Mouse (Mus musculus) ES-E14 (cell line): ENCODE results near the gene Ulk4. TPM values are rescaled to one million over a fixed set of nuclear protein-coding genes. Genes with fewer than 3 reads are reported as not detected.

Source experiments
- DNase-seq: peaks from one replicate; pipeline ENCODE4 v3.0.0-alpha.2; 2013; ENCODE audit warnings: low read depth, low spot score
- H3K27ac ChIP-seq: 2 replicates; pipeline ENCODE4 v1.5.1; 2012; ENCODE audit warnings: low read depth, mild to moderate bottlenecking, low read length, moderate library complexity, mixed read lengths; ENCODE audit not compliant: poor library complexity, insufficient read depth, severe bottlenecking
- H3K36me3 ChIP-seq: 2 replicates; pipeline ENCODE4 v1.6.1; 2012; ENCODE audit warnings: mild to moderate bottlenecking, low read length, moderate library complexity, mixed read lengths; ENCODE audit not compliant: control insufficient read depth, poor library complexity, insufficient read depth, severe bottlenecking
- H3K4me1 ChIP-seq, 2 experiments: fragments of 150-350 bp in 1 of 2; sonication (generic) in 1 of 2; 2 replicates each; pipeline ENCODE4 v1.6.1; 2012; ENCODE audit warnings: low read length in 2 of 2, mild to moderate bottlenecking in 1 of 2, mixed read lengths in 1 of 2; ENCODE audit not compliant: control insufficient read depth in 2 of 2, insufficient read depth in 2 of 2, poor library complexity in 1 of 2
- H3K4me3 ChIP-seq, 2 experiments: fragments of 150-350 bp in 1 of 2; sonication (generic) in 1 of 2; 2 replicates each; pipeline ENCODE4 v1.5.1; 2012; ENCODE audit warnings: low read length in 2 of 2, low read depth in 1 of 2, mild to moderate bottlenecking in 1 of 2, mixed read lengths in 1 of 2; ENCODE audit not compliant: insufficient read depth in 1 of 2, poor library complexity in 1 of 2, severe bottlenecking in 1 of 2
- H3K9ac ChIP-seq: 2 replicates; pipeline ENCODE4 v1.6.1; 2012; ENCODE audit warnings: low read depth, mild to moderate bottlenecking, low read length, mixed read lengths; ENCODE audit not compliant: poor library complexity, insufficient read depth, severe bottlenecking
- H3K9me3 ChIP-seq: fragments of 150-350 bp; sonication (generic); 2 replicates; pipeline ENCODE4 v1.6.1; 2012; ENCODE audit warnings: low read depth, mild to moderate bottlenecking, low read length; ENCODE audit not compliant: control insufficient read depth, insufficient read depth
- CHD2 ChIP-seq: IDR thresholded peaks from 2 replicates; pipeline ENCODE4 v1.6.1; 2014; ENCODE audit warnings: mild to moderate bottlenecking, low read depth, low read length, inconsistent platforms
- HCFC1 ChIP-seq: IDR thresholded peaks from 2 replicates; pipeline ENCODE4 v1.6.1; 2012; ENCODE audit warnings: low read length, inconsistent platforms, borderline replicate concordance; ENCODE audit not compliant: insufficient read depth
- MAFK ChIP-seq: IDR thresholded peaks from 2 replicates; pipeline ENCODE4 v1.6.1; 2014; ENCODE audit warnings: mild to moderate bottlenecking, low read depth, low read length, inconsistent platforms; ENCODE audit not compliant: insufficient read depth
- ZC3H11A ChIP-seq: IDR thresholded peaks from 2 replicates; pipeline ENCODE4 v1.6.1; 2012; ENCODE audit warnings: low read depth, mild to moderate bottlenecking, inconsistent platforms, low read length, borderline replicate concordance
- ZNF384 ChIP-seq: IDR thresholded peaks from 2 replicates; pipeline ENCODE4 v1.6.1; 2012; ENCODE audit warnings: low read depth, low read length, inconsistent platforms
- in situ Hi-C, 2 experiments: fragments of 600-800 bp; cut with MboI; formaldehyde crosslinking; loops; one replicate each; pipeline ENCODE4 v1.15.1; 2025; ENCODE audit warnings: low sequenced_read_pairs in 2 of 2, inconsistent platforms in 1 of 2; ENCODE audit not compliant: unreplicated experiment in 2 of 2
- total RNA-seq: library from RNA; depleted of rRNA; stranded (reverse); fragments of 300-350 nt; gene quantifications from 2 replicates; pipeline ENCODE4 v1.2.3, GENCODE M21; 2012

Ulk4 gene
- total RNA-seq, 1 experiment = 31.5 TPM

GRCm38 (mm10) chr9:121284422-121284821 is 7.4 kb upstream of the Ulk4 start:
- H3K27ac ChIP-seq = no peak overlapping the region
- no peak for TF ChIP-seq ZC3H11A
- no peak for TF ChIP-seq CHD2
- no peak for TF ChIP-seq MAFK
- TF ChIP-seq ZNF384 = no peak
- no peak for TF ChIP-seq HCFC1
- no peak overlapping the region for H3K9ac ChIP-seq
- H3K36me3 ChIP-seq = no peaks in the 10 kb centered on the region
- in situ Hi-C loops = no loop called here
- no peaks in the 10 kb centered on the region for H3K9me3 ChIP-seq
- peaks cover 0 to 4% of the 10 kb centered on the region in 2 experiments; a peak in 1 of 4 replicates for H3K4me1 ChIP-seq
- no peak overlapping the region for H3K4me3 ChIP-seq
- no peak for DNase-seq

GRCm38 (mm10) chr9:121283620-121284185 is 6.7 kb upstream of the Ulk4 start:
- Histone ChIP-seq H3K4me1 (peaks cover 0 to 4% of the 10 kb centered on the region in 2 experiments; a peak in 1 of 4 replicates), H3K9ac (no peak overlapping the region), H3K27ac (no peak overlapping the region), H3K9me3 (no peaks in the 10 kb centered on the region), H3K36me3 (no peaks in the 10 kb centered on the region), H3K4me3 (no peak overlapping the region)
- in situ Hi-C loops = no loop called here
- DNase-seq = no peak
- TF ChIP-seq MAFK (no peak), ZNF384 (no peak), CHD2 (no peak), HCFC1 (no peak), ZC3H11A (no peak)

- Histone ChIP-seq H3K4me1 (peaks cover 0 to 4% of the 10 kb centered on the region in 2 experiments; a peak in 1 of 4 replicates), H3K9me3 (no peaks in the 10 kb centered on the region), H3K9ac (no peak overlapping the region), H3K27ac (no peak overlapping the region), H3K4me3 (no peak overlapping the region), H3K36me3 (no peaks in the 10 kb centered on the region)
- no peak for DNase-seq
- TF ChIP-seq MAFK = no peak
- no peak for TF ChIP-seq HCFC1
- no peak for TF ChIP-seq CHD2
- no peak for TF ChIP-seq ZNF384
- no peak for TF ChIP-seq ZC3H11A
- in situ Hi-C loops = no loop called here
These were observed 4.9 kb upstream of the Ulk4 start for GRCm38 (mm10) chr9:121281891-121282290.

GRCm38 (mm10) chr9:121279216-121279615 is 2.2 kb upstream of the Ulk4 start:
- in situ Hi-C loops = no loop called here
- H3K4me1 ChIP-seq = peaks cover 0 to 2% of the 10 kb centered on the region in 2 experiments; a peak in 1 of 4 replicates
- TF ChIP-seq ZC3H11A (no peak), ZNF384 (no peak), MAFK (no peak), HCFC1 (no peak), CHD2 (no peak)
- no peak for DNase-seq
- H3K27ac ChIP-seq = no peak overlapping the region
- H3K36me3 ChIP-seq = no peaks in the 10 kb centered on the region
- no peak overlapping the region for H3K9ac ChIP-seq
- H3K4me3 ChIP-seq = no peak overlapping the region
- no peaks in the 10 kb centered on the region for H3K9me3 ChIP-seq

- peak overlapping the region; percentile 84 for H3K4me3 ChIP-seq
- in situ Hi-C loops = no loop called here
- TF ChIP-seq ZC3H11A (no peak), MAFK (no peak), ZNF384 (no peak), CHD2 (no peak), HCFC1 (no peak)
- peaks cover 0 to 2% of the 10 kb centered on the region in 2 experiments; a peak in 1 of 4 replicates for H3K4me1 ChIP-seq
- DNase-seq = no peak
- no peaks in the 10 kb centered on the region for H3K9me3 ChIP-seq
- H3K36me3 ChIP-seq = no peaks in the 10 kb centered on the region
- peak overlapping the region; percentile 76 for H3K9ac ChIP-seq
- H3K27ac ChIP-seq = no peak overlapping the region
These were observed 266 bp downstream of the Ulk4 start for GRCm38 (mm10) chr9:121276745-121277117.
